Mouse (Mus musculus) liver, embryonic 14.5 days (tissue): ENCODE data around the gene Gm826.

Experiments used
- CTCF ChIP-seq: IDR thresholded peaks from 2 replicates; pipeline ENCODE4 v1.5.1; 2016; ENCODE audit warnings: antibody characterized with exemption, low read depth, control low read depth
- EP300 ChIP-seq: IDR thresholded peaks from 2 replicates; pipeline ENCODE4 v1.6.1; 2016; ENCODE audit warnings: antibody characterized with exemption, low read depth

GRCm38 (mm10) chr2:160263861-160264260, 70.1 kb downstream of the Gm826 start:
- TF ChIP-seq CTCF (no peak), EP300 (no peak)
